Mouse (Mus musculus): ENCODE measurements around the gene Gm18596.

Gene Gm18596

DNA sequence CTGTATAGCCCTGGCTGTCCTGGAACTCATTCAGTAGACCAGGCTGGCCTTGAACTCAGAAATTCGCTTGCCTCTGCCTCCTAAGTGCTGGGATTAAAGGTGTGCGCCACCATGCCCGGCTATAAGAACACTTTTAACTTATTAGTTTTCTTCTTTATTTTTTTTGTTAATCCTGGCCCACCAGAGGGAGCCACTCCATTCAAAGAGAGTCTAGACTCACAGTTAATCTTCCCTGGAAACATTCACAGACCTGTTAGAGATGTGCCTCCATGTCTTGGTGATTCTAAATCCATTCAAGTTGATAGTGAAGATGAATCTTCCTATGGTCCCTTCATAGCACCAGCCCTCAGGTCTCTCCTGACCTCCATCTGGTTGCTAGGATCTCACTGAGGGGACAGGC, 32.6 kb downstream of the Gm18596 start:
- DNase-seq = no peak

DNA sequence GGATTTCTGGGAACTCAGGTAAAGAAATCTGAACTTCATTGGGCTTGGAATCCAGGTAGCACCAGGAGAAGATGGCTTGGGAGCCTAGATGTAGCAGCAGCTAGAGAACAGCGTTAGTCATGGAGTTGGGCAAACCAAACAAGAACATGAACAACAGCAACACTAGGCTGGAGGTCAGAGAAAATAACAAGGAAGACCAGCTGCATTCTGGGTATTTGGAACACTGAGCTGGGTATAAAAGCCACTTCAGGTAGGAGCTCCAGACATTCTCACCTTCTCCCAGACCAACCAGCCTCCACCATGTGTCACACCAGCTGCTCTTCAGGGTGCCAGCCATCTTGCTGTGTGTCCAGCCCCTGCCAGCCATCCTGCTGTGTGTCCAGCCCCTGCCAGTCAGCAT, 36.1 kb downstream of the Gm18596 start, which contains the start of gene Gm10272:
Gene Gm10272, plus strand, starts transcription at position 301 of the 400 bp plus-strand sequence.
- DNase-seq = no peak

DNA sequence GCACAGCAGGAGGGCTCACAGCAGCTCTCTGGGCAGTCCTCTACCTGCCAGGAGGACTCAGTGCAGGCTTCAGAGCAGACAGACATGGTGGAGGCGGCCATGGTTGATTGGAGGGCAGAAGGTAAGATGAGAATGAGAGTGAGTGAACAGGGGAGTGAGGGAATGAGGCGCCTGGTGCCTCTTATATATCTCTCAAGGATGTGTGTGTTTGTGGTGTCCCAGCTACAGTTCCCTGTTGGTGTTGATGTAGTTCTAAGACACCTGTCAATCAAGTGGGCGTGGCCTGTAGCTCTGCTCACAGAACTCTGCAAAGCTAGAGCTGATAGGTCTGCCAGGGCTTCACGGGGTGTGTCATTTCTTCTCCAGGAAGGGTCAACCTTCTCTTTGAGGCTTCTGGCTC, 45.3 kb downstream of the Gm18596 start, which contains the start of gene Gm9508:
Gene Gm9508, minus strand, starts transcription at position 101 of the 400 bp plus-strand sequence.
- DNase-seq = no peak
